Comparison of ENCODE assay signal across 8 mouse cellular contexts in the genomic region with DNA sequence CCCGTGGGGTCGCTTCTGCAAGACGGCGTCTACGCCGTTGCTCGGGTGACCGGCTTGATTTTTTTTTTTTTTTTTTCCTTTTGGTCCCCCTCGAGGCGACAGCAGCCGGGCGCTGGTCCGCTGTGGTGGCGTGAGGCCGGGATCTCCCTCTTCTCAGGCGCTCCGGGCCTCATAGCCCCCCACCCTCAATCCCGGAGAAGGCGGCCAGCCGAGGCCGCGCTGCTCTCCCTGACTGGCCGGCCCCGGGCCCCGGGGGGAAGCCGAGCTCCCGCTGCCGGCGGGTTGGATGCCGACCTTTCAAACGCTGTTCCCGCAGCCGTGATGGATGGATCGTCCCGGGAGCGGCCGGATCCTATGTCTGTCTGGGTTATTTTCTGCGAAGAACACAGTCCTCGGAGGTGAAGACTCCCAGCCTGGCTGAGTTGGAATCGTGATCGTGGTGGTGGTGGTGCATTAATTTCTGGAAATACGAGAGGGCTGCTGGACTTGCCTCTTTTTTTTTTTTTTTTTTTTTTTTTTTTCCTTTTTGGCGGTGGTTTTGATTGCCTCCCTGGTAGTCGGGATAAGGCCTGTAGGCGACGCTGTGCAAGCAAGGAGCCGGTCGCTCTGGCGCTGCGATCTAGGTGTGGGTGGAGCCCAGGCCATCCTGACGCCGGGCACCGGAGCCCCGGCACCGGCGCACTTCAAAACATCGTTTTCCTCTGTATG. TPM values are rescaled to one million over a fixed set of nuclear protein-coding genes. Genes with fewer than 3 reads are reported as not detected.
DNase-seq lines count a peak whose midpoint lies in the region; ATAC-seq and TF ChIP-seq lines count a peak whose summit lies in the region.

No protein-coding gene starts in this region.

- H3K36me3 ChIP-seq in hindbrain, embryonic 11.5 days (ENCODE audit: control insufficient read depth, insufficient read depth, low read length), result no peaks in the 10 kb centered on the region

- under 1% methylated on average over 57 of the region's 57 CpGs for WGBS in hindbrain, embryonic 11.5 days

- peak overlapping the region; percentile 71 for H3K4me3 ChIP-seq in hindbrain, embryonic 11.5 days (ENCODE audit: low read depth, low read length)

- peak overlapping the region; percentile 93 for H3K9ac ChIP-seq in hindbrain, embryonic 11.5 days (ENCODE audit: low read depth, low read length)

- peak overlapping the region; percentile 85 for H3K4me2 ChIP-seq in hindbrain, embryonic 11.5 days (replicated peaks; ENCODE audit: low read depth, low read length)

- TF ChIP-seq CTCF in Patski (IDR thresholded peaks at IDR 0.05), result peak; percentile 96

- in situ Hi-C loops in Patski (cut with MboI; ENCODE audit: low pct_unique_long_range_greater_than_20kb), result loop anchor here (5.0 kb wide), 2 partner anchors 63 to 142 kb away; no protein-coding TSS in a partner anchor

- no peaks in the 10 kb centered on the region for H3K27me3 ChIP-seq in Patski
- no peaks in the 10 kb centered on the region for H3K27me3 ChIP-seq in hindbrain, embryonic 11.5 days (ENCODE audit: control insufficient read depth, insufficient read depth, low read length)

- DNase-seq in Patski (ENCODE audit: low read depth, low spot score), result no peak
- DNase-seq in cerebellum, adult 9-11 months, result peak; percentile 86
- DNase-seq in frontal cortex, adult 2 months (ENCODE audit: extremely low spot score in 1 of 2, low spot score in 1 of 2), result peak; percentile 25 to 79
- DNase-seq in hindbrain, embryonic 11.5 days (ENCODE audit: low spot score), result peak; percentile 85
- DNase-seq in layer of hippocampus, postnatal 14 days (ENCODE audit: low spot score in 2 of 2), result peak; percentile 66 to 73
- DNase-seq in lung, postnatal 25 days (ENCODE audit: low spot score), result peak; percentile 85
- peak; percentile 51 for DNase-seq in retina, adult 2 months (ENCODE audit: low read depth, low spot score)
- peak; percentile 82 for DNase-seq in thymus, postnatal 25 days

- no peaks in the 10 kb centered on the region for H3K9me3 ChIP-seq in hindbrain, embryonic 11.5 days (ENCODE audit: control insufficient read depth, low read length)

- H3K27ac ChIP-seq in hindbrain, embryonic 11.5 days (ENCODE audit: low read depth, low read length), result peak overlapping the region; percentile 99

- POLR2A ChIA-PET in Patski (lab: Charles Lee), result interaction anchor here (0.7 kb wide), 1 partner anchor 174 kb away, joined by 3 read pairs; no protein-coding TSS in a partner anchor

- peak; percentile 83 for ATAC-seq in Patski
- peak; percentile 78 for ATAC-seq in hindbrain, embryonic 11.5 days (ENCODE audit: low FRiP score)

- no peaks in the 10 kb centered on the region for H3K4me1 ChIP-seq in hindbrain, embryonic 11.5 days (replicated peaks; ENCODE audit: control insufficient read depth, insufficient read depth, low read length)

- CTCF ChIA-PET in Patski (lab: Charles Lee), result interaction anchor here (0.8 to 1.0 kb wide), 2 partner anchors 66 to 145 kb away, joined by 3 to 5 read pairs; no protein-coding TSS in a partner anchor

RNA-seq across cellular contexts. Expression of a gene that starts 0.8 kb away (rescaled TPM):
- 37.4 TPM for polyA plus RNA-seq in Patski (2021)
- 11.9 and 12.7 TPM in 2 replicates for polyA plus RNA-seq in frontal cortex, adult 2 months (2012; rRNA removed)
- polyA plus RNA-seq in hindbrain, embryonic 11.5 days (2014; fragmentation: Nextera tagmentation; extraction: Ambion mirVana), result 25.8 and 30.1 TPM in 2 replicates
- total RNA-seq in layer of hippocampus, postnatal 14 days (2021), result 10 to 100 TPM; 31.7 to 33.1 TPM
